ENCODE assay signal across 8 mouse cellular contexts in the genomic region with DNA sequence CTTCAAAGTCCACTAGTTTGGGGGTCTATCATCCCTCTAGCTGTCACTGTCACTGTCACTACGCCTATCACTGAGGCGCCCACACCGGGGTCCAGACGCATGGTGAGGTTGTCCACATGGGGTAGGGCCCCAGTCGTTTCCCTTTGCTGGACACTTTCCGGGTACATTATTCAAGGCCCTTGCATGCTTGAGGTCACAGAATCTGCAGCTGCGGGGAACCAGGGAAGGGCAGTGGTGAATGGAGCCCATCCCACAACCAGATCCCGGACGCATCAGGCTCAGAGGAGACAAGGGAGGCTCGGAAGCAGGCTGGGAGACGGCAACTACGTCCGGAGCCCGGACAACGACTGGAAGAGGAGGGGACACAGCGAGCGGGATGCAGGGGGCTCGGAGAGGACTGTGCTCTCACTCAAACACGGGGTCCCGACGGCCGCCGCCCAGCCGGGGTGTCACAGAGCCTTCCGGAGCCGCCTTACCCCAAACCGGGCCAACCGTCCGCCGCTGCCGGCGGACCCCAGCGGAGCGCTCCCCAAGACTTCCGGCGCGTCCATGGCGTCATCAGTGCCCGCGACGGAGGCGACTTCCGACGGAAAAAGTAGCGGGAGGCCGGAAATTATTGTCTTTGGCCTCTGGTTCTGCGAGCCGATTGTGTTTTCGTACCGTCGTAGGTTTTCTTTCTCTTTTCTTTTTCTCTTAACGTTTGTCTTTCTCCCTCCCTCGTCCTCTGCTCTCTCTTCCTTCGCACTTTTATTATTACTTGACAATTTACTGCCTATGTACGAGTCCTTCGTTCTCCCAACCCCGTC. TPM values are rescaled to one million over a fixed set of nuclear protein-coding genes. Genes with fewer than 3 reads are reported as not detected.
DNase-seq lines count a peak whose midpoint lies in the region; ATAC-seq and TF ChIP-seq lines count a peak whose summit lies in the region.

Gene Zdhhc4 (minus strand): TSS at position 567 of the 806 bp plus-strand sequence.

- peak; percentile 65 for ATAC-seq in G1E (ENCODE audit: extremely low read depth, insufficient number of reproducible peaks, low FRiP score, poor library complexity, severe bottlenecking)
- ATAC-seq in forebrain, embryonic 16.5 days = peak; percentile 84
- ATAC-seq in lung, embryonic 14.5 days (ENCODE audit: insufficient read depth) = peak; percentile 77

- peak; percentile 87 for DNase-seq in G1E (ENCODE audit: low spot score)
- DNase-seq in cerebellum, adult 18-20 months = peak; percentile 91 to 96
- peak; percentile 94 to 97 for DNase-seq in heart, postnatal 36 days
- peak; percentile 87 to 97 for DNase-seq in layer of hippocampus, adult 2 months (ENCODE audit: low spot score in 2 of 2)
- peak; percentile 98 for DNase-seq in lung, embryonic 14.5 days
- peak; percentile 95 for DNase-seq in thymus, adult 2 months

- peak within 1 kb of the TSS; percentile 81 for H3K27ac ChIP-seq in forebrain, embryonic 16.5 days (ENCODE audit: low read length)
- peak within 1 kb of the TSS; percentile 92 for H3K27ac ChIP-seq in layer of hippocampus, adult 2 months
- peak within 1 kb of the TSS; percentile 69; the same call in 1 of the 2 replicates for H3K27ac ChIP-seq in lung, embryonic 14.5 days (ENCODE audit: low read depth)
- peak within 1 kb of the TSS; percentile 68; the same call in 1 of the 2 replicates for H3K27ac ChIP-seq in olfactory bulb, adult 2 months (ENCODE audit: insufficient read depth, low read depth, low read length)
- H3K27ac ChIP-seq in thymus, adult 2 months (ENCODE audit: control insufficient read depth, insufficient read depth, low read length) = peak within 1 kb of the TSS; percentile 15

- TF ChIP-seq POLR2A in olfactory bulb, adult 2 months (IDR thresholded peaks at IDR 0.05; ENCODE audit: insufficient read depth, low read depth, low read length) = peak; percentile 74
- TF ChIP-seq POLR2A in thymus, adult 2 months (IDR thresholded peaks at IDR 0.05; ENCODE audit: control insufficient read depth, extremely low read depth, insufficient read depth, low read length, poor library complexity) = peak; percentile 78; the same call in 1 of the 2 replicates

- peaks cover 51% of the 10 kb centered on the region for H3K36me3 ChIP-seq in G1E (replicated peaks)
- H3K36me3 ChIP-seq in forebrain, embryonic 16.5 days (ENCODE audit: control insufficient read depth, insufficient read depth) = peaks cover 10% of the 10 kb centered on the region; the same call in 1 of the 2 replicates
- H3K36me3 ChIP-seq in lung, embryonic 14.5 days (ENCODE audit: insufficient read depth) = peaks cover 34% of the 10 kb centered on the region
- H3K36me3 ChIP-seq in thymus, adult 2 months (ENCODE audit: control insufficient read depth, insufficient read depth, low read length) = peaks cover 9% of the 10 kb centered on the region

- TF ChIP-seq CTCF in G1E (IDR thresholded peaks at IDR 0.05; ENCODE audit: low read depth, low read length) = no peak
- TF ChIP-seq CTCF in layer of hippocampus, adult 2 months (conservative IDR thresholded peaks at IDR 0.05) = no peak
- no peak for TF ChIP-seq CTCF in lung, embryonic 14.5 days (IDR thresholded peaks at IDR 0.05; ENCODE audit: low read depth)
- TF ChIP-seq CTCF in olfactory bulb, adult 2 months (IDR thresholded peaks at IDR 0.05; ENCODE audit: insufficient read depth, low read depth, low read length) = no peak
- no peak for TF ChIP-seq CTCF in thymus, adult 2 months (IDR thresholded peaks at IDR 0.05; ENCODE audit: borderline replicate concordance, control insufficient read depth, extremely low read depth, insufficient read depth, low read length, poor library complexity)

- no peaks in the 10 kb centered on the region for H3K27me3 ChIP-seq in G1E (ENCODE audit: insufficient read depth, low read length)
- no peaks in the 10 kb centered on the region for H3K27me3 ChIP-seq in forebrain, embryonic 16.5 days (replicated peaks; ENCODE audit: control insufficient read depth, insufficient read depth, low read length)
- no peaks in the 10 kb centered on the region for H3K27me3 ChIP-seq in lung, embryonic 14.5 days (ENCODE audit: insufficient read depth, low read length)
- no peaks in the 10 kb centered on the region for H3K27me3 ChIP-seq in thymus, adult 2 months (ENCODE audit: control insufficient read depth, insufficient read depth, low read length)

- intact Hi-C loops in heart, postnatal 36 days (cut with DNase I) = no loop called here

- H3K9ac ChIP-seq in forebrain, embryonic 16.5 days (replicated peaks; ENCODE audit: low read depth, low read length) = peak within 1 kb of the TSS; percentile 88
- peak within 1 kb of the TSS; percentile 90 for H3K9ac ChIP-seq in lung, embryonic 14.5 days

- peak within 1 kb of the TSS; percentile 94 for H3K4me2 ChIP-seq in forebrain, embryonic 16.5 days (ENCODE audit: low read length)
- peak within 1 kb of the TSS; percentile 82 for H3K4me2 ChIP-seq in lung, embryonic 14.5 days

- WGBS in forebrain, embryonic 16.5 days = under 1% methylated on average over 57 of the region's 57 CpGs
- WGBS in lung, embryonic 14.5 days = under 1% methylated on average over 57 of the region's 57 CpGs
- WGBS in olfactory bulb, adult 2 months = 1% methylated on average over 57 of the region's 57 CpGs
- under 1% methylated on average over 56 of the region's 57 CpGs for WGBS in thymus, adult 2 months

- H3K4me1 ChIP-seq in G1E (ENCODE audit: insufficient read depth, low read depth, low read length) = peaks cover 24% of the 10 kb centered on the region
- H3K4me1 ChIP-seq in forebrain, embryonic 16.5 days (replicated peaks; ENCODE audit: control insufficient read depth, insufficient read depth, low read length) = peaks cover 16% of the 10 kb centered on the region
- 0 out of 2 replicates have a peak, but pooled peaks cover 5% of the 10 kb centered on the region for H3K4me1 ChIP-seq in lung, embryonic 14.5 days (ENCODE audit: insufficient read depth)
- peaks cover 6% of the 10 kb centered on the region for H3K4me1 ChIP-seq in olfactory bulb, adult 2 months (ENCODE audit: control insufficient read depth, insufficient read depth, low read length)
- H3K4me1 ChIP-seq in thymus, adult 2 months (replicated peaks; ENCODE audit: control insufficient read depth, insufficient read depth, low read length) = peaks cover 9% of the 10 kb centered on the region

- H3K4me3 ChIP-seq in G1E (ENCODE audit: low read depth, low read length) = peak within 1 kb of the TSS; percentile 92
- peak within 1 kb of the TSS; percentile 95 for H3K4me3 ChIP-seq in forebrain, embryonic 16.5 days (replicated peaks; ENCODE audit: low read length)
- H3K4me3 ChIP-seq in layer of hippocampus, adult 2 months = peak within 1 kb of the TSS; percentile 97
- peak within 1 kb of the TSS; percentile 95 for H3K4me3 ChIP-seq in lung, embryonic 14.5 days (ENCODE audit: low read depth, low read length)
- H3K4me3 ChIP-seq in olfactory bulb, adult 2 months (ENCODE audit: insufficient read depth, low read depth, low read length) = peak within 1 kb of the TSS; percentile 96
- H3K4me3 ChIP-seq in thymus, adult 2 months (ENCODE audit: control insufficient read depth, insufficient read depth, low read length) = peak within 1 kb of the TSS; percentile 72

- no peaks in the 10 kb centered on the region for H3K9me3 ChIP-seq in G1E (replicated peaks)
- H3K9me3 ChIP-seq in forebrain, embryonic 16.5 days (ENCODE audit: control insufficient read depth, low read length) = no peaks in the 10 kb centered on the region
- no peaks in the 10 kb centered on the region for H3K9me3 ChIP-seq in lung, embryonic 14.5 days (ENCODE audit: low read depth, low read length)

RNA-seq across cellular contexts. Expression of gene Zdhhc4, which starts in this region (rescaled TPM):
- total RNA-seq in G1E (2014; fragmentation: Nextera tagmentation) (53.5 and 75.9 TPM in 2 replicates), G1E (2017) (45.6 and 45.8 TPM in 2 replicates)
- 47.5 and 68.7 TPM in 2 replicates for polyA plus RNA-seq in G1E (2012)
- 77.9 and 78.6 TPM in 2 replicates for polyA plus RNA-seq in forebrain, embryonic 16.5 days (2015; fragmentation: Nextera tagmentation; extraction: Ambion mirVana)
- total RNA-seq in heart, postnatal 36 days (2021) = 10 to 100 TPM; 24.0 to 29.4 TPM
- 10 to 100 TPM; 50.1 to 56.3 TPM for total RNA-seq in layer of hippocampus, adult 2 months (2021)
- polyA plus RNA-seq in lung, embryonic 14.5 days (2014; fragmentation: Nextera tagmentation; extraction: Ambion mirVana) = 74.6 and 77.9 TPM in 2 replicates
- not detected in 2 replicates for polyA plus RNA-seq in olfactory bulb, adult 2 months (2012; ENCODE audit: insufficient read depth, insufficient read length, low replicate concordance, missing spikeins)
- polyA plus RNA-seq in thymus, adult 2 months (2012; rRNA removed) = 117 and 118 TPM in 2 replicates

Comparison
In these comparisons a context has a peak if more than half of its experiments do, and no peak if none do; other contexts are left out.
1. Peak in every context shown above with its lines: DNase-seq, ATAC-seq, H3K4me3 ChIP-seq and H3K27ac ChIP-seq.
2. RNA of gene Zdhhc4 (polyA plus RNA-seq): 117 to 118 TPM in thymus, adult 2 months, 77.9 to 78.6 TPM in forebrain, embryonic 16.5 days, 74.6 to 77.9 TPM in lung, embryonic 14.5 days and 47.5 to 68.7 TPM in G1E; not detected in olfactory bulb, adult 2 months; every median in the first group is over 10 times any median in the second.
3. H3K27ac ChIP-seq: peak in every context shown above with its lines; median percentile 92 in layer of hippocampus, adult 2 months; 81 in forebrain, embryonic 16.5 days; 69 in lung, embryonic 14.5 days; 68 in olfactory bulb, adult 2 months; 15 in thymus, adult 2 months.